Mouse (Mus musculus) kidney, embryonic 15.5 days (tissue): ENCODE results near the gene Tes. TPM values are rescaled to one million over a fixed set of nuclear protein-coding genes. Genes with fewer than 3 reads are reported as not detected.

Experiments used
- ATAC-seq: fragments of 200-750 bp; cut with Nextera tagmentation; replicated peaks from 2 replicates; pipeline ENCODE4 v1.8.0; 2017; ENCODE audit warnings: moderate TSS enrichment; ENCODE audit not compliant: low FRiP score
- H3K27ac ChIP-seq: fragments of 300-500 bp; sonication (generic); 2 replicates; pipeline ENCODE4 v1.5.1; 2015; ENCODE audit warnings: mild to moderate bottlenecking, inconsistent platforms
- H3K27me3 ChIP-seq: fragments of 300-500 bp; sonication (generic); 2 replicates; pipeline ENCODE4 v1.6.1; 2015; ENCODE audit warnings: inconsistent platforms
- H3K36me3 ChIP-seq: fragments of 300-500 bp; sonication (generic); 2 replicates; pipeline ENCODE4 v1.6.1; 2015; ENCODE audit warnings: inconsistent platforms
- H3K4me1 ChIP-seq: fragments of 300-500 bp; sonication (generic); 2 replicates; pipeline ENCODE4 v1.6.1; 2015; ENCODE audit warnings: inconsistent platforms
- H3K4me2 ChIP-seq: fragments of 300-500 bp; sonication (generic); 2 replicates; pipeline ENCODE4 v1.6.1; 2015; ENCODE audit warnings: moderate library complexity, mild to moderate bottlenecking, inconsistent platforms
- H3K4me3 ChIP-seq: fragments of 300-500 bp; sonication (generic); replicated peaks from 2 replicates; pipeline ENCODE4 v1.5.1; 2015; ENCODE audit warnings: mild to moderate bottlenecking, inconsistent platforms
- H3K9ac ChIP-seq: fragments of 300-500 bp; sonication (generic); 2 replicates; pipeline ENCODE4 v1.6.1; 2015; ENCODE audit warnings: mild to moderate bottlenecking, inconsistent platforms
- H3K9me3 ChIP-seq: fragments of 300-500 bp; sonication (generic); replicated peaks from 2 replicates; pipeline ENCODE4 v1.6.1; 2016; ENCODE audit warnings: inconsistent platforms
- WGBS: fragments of 180-500 bp; shearing (Covaris S2); methylation state at CpG from one replicate; pipeline ENCODE4 v1.1.7; 2015; ENCODE audit warnings: mixed read lengths; 5-methylcytosine and 5-hydroxymethylcytosine counted together
- polyA plus RNA-seq: library from polyadenylated mRNA; unstranded; fragments of >200 nt; fragmentation: Nextera tagmentation; extraction: Ambion mirVana; gene quantifications from 2 replicates; pipeline ENCODE4 v1.2.1, GENCODE M21; 2015

Gene Tes
- polyA plus RNA-seq, 1 experiment from 2014 or later, result 70.5 TPM

- WGBS, result 66% methylated on average over 4 of the region's 4 CpGs
- Histone ChIP-seq H3K9ac (no peak overlapping the region), H3K4me3 (no peak overlapping the region), H3K36me3 (no peaks in the 10 kb centered on the region), H3K27me3 (no peaks in the 10 kb centered on the region), H3K4me2 (no peak overlapping the region), H3K27ac (no peak overlapping the region), H3K4me1 (peaks cover 21% of the 10 kb centered on the region), H3K9me3 (no peaks in the 10 kb centered on the region)
- no peak for ATAC-seq
Observed at GRCm38 (mm10) chr6:17082238-17082637, 17.3 kb downstream of the Tes start.

- Histone ChIP-seq H3K4me1 (peaks cover 16% of the 10 kb centered on the region), H3K9ac (no peak overlapping the region), H3K9me3 (no peaks in the 10 kb centered on the region), H3K36me3 (no peaks in the 10 kb centered on the region), H3K27me3 (no peaks in the 10 kb centered on the region), H3K27ac (no peak overlapping the region), H3K4me3 (no peak overlapping the region), H3K4me2 (no peak overlapping the region)
- ATAC-seq, result no peak
- WGBS, result 74% methylated on average over 5 of the region's 5 CpGs
Observed at GRCm38 (mm10) chr6:17082800-17083199, 17.9 kb downstream of the Tes start.

- H3K9me3 ChIP-seq, result no peaks in the 10 kb centered on the region
- no peak overlapping the region for H3K27ac ChIP-seq
- no peak overlapping the region for H3K4me2 ChIP-seq
- H3K4me1 ChIP-seq, result 0 out of 2 replicates have a peak, but pooled peaks cover 4% of the 10 kb centered on the region
- H3K4me3 ChIP-seq, result no peak overlapping the region
- no peaks in the 10 kb centered on the region; the same call in 1 of the 2 replicates for H3K36me3 ChIP-seq
- no peaks in the 10 kb centered on the region for H3K27me3 ChIP-seq
- H3K9ac ChIP-seq, result no peak overlapping the region
- WGBS, result 63% methylated on average over 6 of the region's 6 CpGs
- no peak for ATAC-seq
Observed at GRCm38 (mm10) chr6:17087485-17087884, 22.5 kb downstream of the Tes start.

- Histone ChIP-seq H3K27me3 (no peaks in the 10 kb centered on the region), H3K4me1 (0 out of 2 replicates have a peak, but pooled peaks cover 1% of the 10 kb centered on the region), H3K9me3 (no peaks in the 10 kb centered on the region), H3K36me3 (peaks cover 37% of the 10 kb centered on the region), H3K4me2 (no peak overlapping the region), H3K27ac (no peak overlapping the region), H3K9ac (no peak overlapping the region), H3K4me3 (no peak overlapping the region)
- ATAC-seq, result no peak
- 87% methylated on average over 8 of the region's 8 CpGs for WGBS
Observed at GRCm38 (mm10) chr6:17097301-17097700, 32.4 kb downstream of the Tes start.

- H3K4me3 ChIP-seq, result no peak overlapping the region
- H3K9ac ChIP-seq, result no peak overlapping the region
- peaks cover 48% of the 10 kb centered on the region for H3K36me3 ChIP-seq
- no peak overlapping the region for H3K27ac ChIP-seq
- ATAC-seq, result no peak
- H3K4me1 ChIP-seq, result no peaks in the 10 kb centered on the region
- no peaks in the 10 kb centered on the region for H3K27me3 ChIP-seq
- H3K9me3 ChIP-seq, result no peaks in the 10 kb centered on the region
- H3K4me2 ChIP-seq, result no peak overlapping the region
- 95% methylated on average over 9 of the region's 9 CpGs for WGBS
Observed at GRCm38 (mm10) chr6:17098559-17098958, 33.6 kb downstream of the Tes start.

- Histone ChIP-seq H3K36me3 (peaks cover 58% of the 10 kb centered on the region), H3K4me3 (no peak overlapping the region), H3K4me1 (no peaks in the 10 kb centered on the region), H3K4me2 (no peak overlapping the region), H3K27me3 (no peaks in the 10 kb centered on the region), H3K9ac (no peak overlapping the region), H3K9me3 (no peaks in the 10 kb centered on the region), H3K27ac (no peak overlapping the region)
- WGBS, result 89% methylated on average over 25 of the region's 25 CpGs
- ATAC-seq, result no peak
Observed at GRCm38 (mm10) chr6:17099477-17100130, 34.7 kb downstream of the Tes start.

- H3K4me1 ChIP-seq, result no peaks in the 10 kb centered on the region
- no peak overlapping the region for H3K4me2 ChIP-seq
- no peaks in the 10 kb centered on the region for H3K27me3 ChIP-seq
- peaks cover 38% of the 10 kb centered on the region for H3K36me3 ChIP-seq
- H3K4me3 ChIP-seq, result no peak overlapping the region
- no peak for ATAC-seq
- no peak overlapping the region for H3K27ac ChIP-seq
- H3K9me3 ChIP-seq, result no peaks in the 10 kb centered on the region
- no peak overlapping the region for H3K9ac ChIP-seq
Observed at GRCm38 (mm10) chr6:17105714-17106113, 40.8 kb downstream of the Tes start.

- H3K4me1 ChIP-seq, result no peaks in the 10 kb centered on the region
- no peak overlapping the region for H3K27ac ChIP-seq
- H3K4me3 ChIP-seq, result no peak overlapping the region
- no peaks in the 10 kb centered on the region for H3K27me3 ChIP-seq
- peaks cover 30% of the 10 kb centered on the region for H3K36me3 ChIP-seq
- no peaks in the 10 kb centered on the region for H3K9me3 ChIP-seq
- ATAC-seq, result no peak
- no peak overlapping the region for H3K4me2 ChIP-seq
- no peak overlapping the region for H3K9ac ChIP-seq
- WGBS, result 90% methylated on average over 5 of the region's 5 CpGs
Observed at GRCm38 (mm10) chr6:17106493-17106892, 41.5 kb downstream of the Tes start.

GRCm38 (mm10) chr6:17109204-17109603, 44.3 kb downstream of the Tes start:
- Histone ChIP-seq H3K27ac (no peak overlapping the region), H3K4me3 (no peak overlapping the region), H3K4me2 (no peak overlapping the region), H3K36me3 (peaks cover 10% of the 10 kb centered on the region), H3K27me3 (no peaks in the 10 kb centered on the region), H3K9ac (no peak overlapping the region), H3K4me1 (no peaks in the 10 kb centered on the region), H3K9me3 (no peaks in the 10 kb centered on the region)
- no peak for ATAC-seq
- WGBS, result 85% methylated on average over 4 of the region's 4 CpGs

- Histone ChIP-seq H3K9me3 (no peaks in the 10 kb centered on the region), H3K4me1 (no peaks in the 10 kb centered on the region), H3K27me3 (no peaks in the 10 kb centered on the region), H3K27ac (no peak overlapping the region), H3K4me2 (no peak overlapping the region), H3K9ac (no peak overlapping the region), H3K4me3 (no peak overlapping the region), H3K36me3 (no peaks in the 10 kb centered on the region)
- WGBS, result 55% methylated on average over 6 of the region's 6 CpGs
- no peak; the same call in 1 of the 2 replicates for ATAC-seq
Observed at GRCm38 (mm10) chr6:17110564-17111100, 45.7 kb downstream of the Tes start.

- WGBS, result 100% methylated on average over 1 of the region's 1 CpGs
Observed at GRCm38 (mm10) chr6:17112081-17112480, 47.1 kb downstream of the Tes start.

GRCm38 (mm10) chr6:17112990-17113389, 48.0 kb downstream of the Tes start:
- H3K4me3 ChIP-seq, result no peak overlapping the region
- H3K4me1 ChIP-seq, result no peaks in the 10 kb centered on the region
- no peaks in the 10 kb centered on the region for H3K36me3 ChIP-seq
- no peak overlapping the region for H3K27ac ChIP-seq
- H3K4me2 ChIP-seq, result no peak overlapping the region
- H3K9ac ChIP-seq, result no peak overlapping the region
- WGBS, result 90% methylated on average over 2 of the region's 2 CpGs
- H3K9me3 ChIP-seq, result no peaks in the 10 kb centered on the region
- ATAC-seq, result no peak
- no peaks in the 10 kb centered on the region for H3K27me3 ChIP-seq

More at GRCm38 (mm10) chr6:17112081-17112480, 47.1 kb downstream of the Tes start:
- Histone ChIP-seq H3K27me3 (no peaks in the 10 kb centered on the region), H3K9me3 (no peaks in the 10 kb centered on the region), H3K36me3 (no peaks in the 10 kb centered on the region), H3K4me3 (no peak overlapping the region), H3K27ac (no peak overlapping the region), H3K4me1 (no peaks in the 10 kb centered on the region), H3K4me2 (no peak overlapping the region), H3K9ac (no peak overlapping the region)
- ATAC-seq, result no peak

GRCm38 (mm10) chr6:17114588-17114987, 49.6 kb downstream of the Tes start:
- Histone ChIP-seq H3K4me1 (no peaks in the 10 kb centered on the region), H3K4me3 (no peak overlapping the region), H3K27me3 (no peaks in the 10 kb centered on the region), H3K36me3 (no peaks in the 10 kb centered on the region), H3K9ac (no peak overlapping the region), H3K9me3 (no peaks in the 10 kb centered on the region), H3K4me2 (no peak overlapping the region), H3K27ac (no peak overlapping the region)
- ATAC-seq, result no peak
- 76% methylated on average over 5 of the region's 5 CpGs for WGBS
